Mouse (Mus musculus) heart, postnatal 36 days (tissue): ENCODE data around the gene Man2a2. TPM values are rescaled to one million over a fixed set of nuclear protein-coding genes. Genes with fewer than 3 reads are reported as not detected.
A peak's percentile ranks its signal among the peaks of the same experiment; 100 is the strongest.
"Not testable (repeated sequence)": the region's sequence is repeated elsewhere in the genome, so short reads cannot be mapped to it uniquely, and the experiment has no call there.

Experiments
- DNase-seq, 2 experiments: peaks; one replicate each; pipeline ENCODE4 v3.0.0; 2021 to 2022
- intact Hi-C: fragments of 180-260 bp; cut with DNase I; formaldehyde crosslinking; loops from one replicate; pipeline ENCODE4 v1.15.1; 2025
- total RNA-seq, 2 experiments: library from RNA; stranded (reverse); gene quantifications; 2 replicates each; pipeline ENCODE4 v1.2.3; 2021

The Man2a2 gene
- total RNA-seq, 2 experiments from 2014 or later = 60.0 to 62.9 TPM

GRCm38 (mm10) chr7:80342858-80343257 is 28.3 kb downstream of the Man2a2 start, which contains the start of gene Hddc3:
Gene Hddc3 (plus strand): TSS chr7:80343104.
- peak; percentile 91 to 96 for DNase-seq
- intact Hi-C loops = loop anchor here (2.0 kb wide), 2 partner anchors 34 to 242 kb away; no protein-coding TSS in a partner anchor

GRCm38 (mm10) chr7:80341793-80342192 is 29.4 kb downstream of the Man2a2 start:
- intact Hi-C loops = loop anchor here (1.0 to 2.0 kb wide), 3 partner anchors 29 to 243 kb away; no protein-coding TSS in a partner anchor
- DNase-seq = no peak

DNA sequence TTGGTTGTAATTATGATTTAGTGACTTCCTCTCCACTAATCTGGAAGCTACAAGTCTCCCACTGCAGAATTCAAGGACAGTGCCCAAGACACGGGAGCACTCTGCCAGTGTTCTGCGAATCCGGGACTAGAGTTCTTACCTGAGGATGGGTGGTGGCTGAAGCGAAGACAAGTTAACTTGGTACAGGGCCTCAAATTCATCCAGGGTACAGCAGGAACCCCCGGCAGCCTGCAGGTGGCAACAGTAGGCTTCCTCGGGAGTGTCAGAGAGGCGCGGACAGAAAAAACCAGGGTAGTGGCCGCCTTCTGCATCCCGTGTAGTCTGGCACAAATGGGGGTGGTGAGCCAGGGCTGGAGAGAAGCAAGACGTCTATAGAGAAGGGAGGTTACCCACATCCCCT is 30.4 kb downstream of the Man2a2 start, which contains the start of gene Unc45a:
Unc45a (minus strand) TSS at position 213 of the 400 bp plus-strand sequence.
- intact Hi-C loops = loop anchor here (1.0 kb wide), 1 partner anchor 30 kb away; no protein-coding TSS in a partner anchor
- peak; percentile 65 to 69 for DNase-seq

- DNase-seq = peak; percentile 98
- intact Hi-C loops = no loop called here
Observed at GRCm38 (mm10) chr7:80339793-80340628, 31.2 kb downstream of the Man2a2 start.

DNA sequence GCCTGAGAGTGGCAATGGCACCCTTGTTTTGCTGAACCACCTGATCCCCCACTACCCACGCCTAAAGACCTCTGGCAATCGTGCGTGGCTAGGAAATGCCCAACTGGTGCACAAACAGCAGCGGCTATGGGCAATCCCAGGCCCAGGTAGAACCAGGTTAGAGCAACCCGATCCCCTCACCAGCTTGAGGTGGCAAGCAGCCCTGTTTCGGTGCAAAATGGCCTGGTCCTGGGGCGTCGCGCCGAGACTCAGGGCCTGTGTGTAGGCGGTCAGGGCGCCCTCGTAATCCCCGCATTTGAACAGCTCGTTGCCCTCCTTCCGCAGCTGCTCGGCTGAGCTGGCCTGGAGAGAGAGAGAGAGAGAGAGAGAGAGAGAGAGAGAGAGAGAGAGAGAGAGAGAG is 31.8 kb downstream of the Man2a2 start:
- intact Hi-C loops = no loop called here
- peak; percentile 23 to 33 for DNase-seq

- intact Hi-C loops = no loop called here
- no peak for DNase-seq
Observed at GRCm38 (mm10) chr7:80336932-80337331, 34.2 kb downstream of the Man2a2 start.

DNA sequence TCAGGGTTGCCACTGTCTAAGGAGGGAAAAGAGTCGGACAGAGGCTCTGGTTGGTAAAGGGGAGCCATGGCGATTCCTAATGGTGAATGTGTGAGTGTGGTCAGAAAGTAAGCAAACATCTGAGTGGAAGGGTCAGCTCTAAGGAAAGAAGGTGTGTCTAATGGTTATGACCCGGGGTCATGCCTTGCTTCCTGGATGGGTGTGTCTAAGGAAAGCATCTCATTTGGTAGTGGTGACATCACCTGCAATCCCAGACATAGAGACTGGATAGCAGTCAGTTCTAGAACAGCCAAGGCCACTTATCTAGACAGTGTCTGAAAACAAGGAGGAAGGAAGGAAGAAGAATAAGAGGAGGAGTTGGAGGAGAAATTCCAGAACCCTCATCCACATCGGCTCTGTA is 36.3 kb downstream of the Man2a2 start:
- no peak for DNase-seq
- intact Hi-C loops = no loop called here

DNA sequence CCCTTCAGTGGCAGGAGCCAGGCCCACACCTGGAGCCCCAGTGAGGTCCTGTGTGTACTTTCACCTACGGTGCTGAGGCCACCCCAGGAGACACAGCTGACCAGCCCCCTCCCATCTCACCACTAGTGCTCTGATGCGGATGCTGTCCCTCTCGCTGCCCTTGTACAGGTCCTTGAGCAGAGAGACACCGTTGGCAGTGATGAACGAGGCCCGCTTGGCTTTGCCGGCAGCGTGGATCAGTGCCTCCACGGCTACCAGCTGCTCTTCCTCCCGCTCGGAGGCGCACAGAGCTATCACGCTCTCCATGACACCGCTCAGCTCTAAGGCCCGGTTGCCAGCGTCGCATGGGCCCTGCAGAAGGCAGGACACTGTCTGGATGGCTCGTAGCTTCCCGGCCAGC is 39.7 kb downstream of the Man2a2 start:
- no peak for DNase-seq
- intact Hi-C loops = no loop called here

DNA sequence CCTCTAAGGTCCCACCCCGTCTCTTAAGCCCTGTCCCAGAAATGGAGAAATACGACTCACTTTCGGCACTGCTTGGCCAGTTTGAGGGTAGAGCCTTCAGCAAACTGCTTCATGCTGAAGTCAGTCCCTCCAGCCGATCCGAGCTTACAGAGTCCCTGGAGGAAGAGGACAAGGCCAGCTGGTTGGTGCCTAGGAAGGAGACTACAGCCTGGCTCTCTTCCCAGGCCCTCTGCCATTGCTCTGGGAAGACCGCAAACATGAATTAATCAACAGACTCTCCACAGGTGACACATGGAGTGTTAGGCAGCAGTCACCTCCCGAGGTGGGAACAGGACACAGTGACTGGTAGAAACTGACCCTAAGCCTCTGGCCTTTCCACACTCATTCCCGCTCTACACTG is 40.9 kb downstream of the Man2a2 start:
- intact Hi-C loops = no loop called here
- DNase-seq = no peak

DNA sequence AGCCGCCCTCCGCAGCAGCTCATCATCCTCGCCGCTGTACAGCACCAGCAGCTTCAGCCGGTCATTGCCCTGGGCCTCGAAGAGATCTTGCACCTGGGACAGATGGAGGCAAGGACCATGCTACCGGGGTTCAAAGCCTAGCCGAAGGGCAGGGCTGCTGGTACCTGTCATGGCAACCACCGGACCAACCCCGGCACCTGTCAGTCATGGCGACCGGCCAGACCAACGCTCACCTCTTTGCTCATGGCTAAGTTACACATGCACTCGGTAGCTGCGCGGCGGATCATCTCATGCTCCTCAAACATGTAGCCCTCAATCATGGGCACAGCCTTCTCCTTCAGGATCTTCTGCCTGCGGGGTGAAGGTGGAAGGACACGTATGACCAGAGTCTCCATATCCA is 45.1 kb downstream of the Man2a2 start:
- no peak for DNase-seq
- intact Hi-C loops = no loop called here

DNA sequence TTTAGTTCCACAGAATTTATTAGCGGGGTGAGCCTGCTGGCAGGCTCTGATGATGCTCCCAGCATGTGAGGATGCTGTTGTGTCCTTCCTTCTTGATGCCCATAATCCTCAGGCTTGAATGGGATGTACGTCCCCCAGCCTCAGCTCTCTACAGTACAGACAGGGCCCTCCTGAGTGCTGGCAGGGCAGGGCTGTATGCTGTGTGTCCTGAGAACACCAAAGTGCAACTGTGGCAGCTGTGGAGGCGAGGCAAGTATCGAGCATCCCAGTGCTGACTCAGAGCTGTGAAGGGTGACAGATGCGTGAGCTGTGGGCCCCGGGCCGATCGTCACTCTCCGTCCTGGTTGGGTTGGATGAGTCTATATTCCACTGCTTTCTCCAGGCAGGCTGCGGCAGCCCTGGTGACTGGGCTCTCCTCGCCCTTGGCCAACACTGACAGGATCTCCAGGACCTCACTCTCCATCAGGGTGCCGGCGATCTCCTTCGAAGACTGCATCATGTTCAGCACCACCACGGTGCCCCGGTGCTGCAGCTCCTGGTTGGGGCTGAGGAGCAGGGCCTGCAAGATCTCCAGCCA is 45.8 kb downstream of the Man2a2 start:
- intact Hi-C loops = loop anchor here (2.0 kb wide), 1 partner anchor 57 kb away; the partner anchor contains the start of gene Vps33b
- no peak for DNase-seq

DNA sequence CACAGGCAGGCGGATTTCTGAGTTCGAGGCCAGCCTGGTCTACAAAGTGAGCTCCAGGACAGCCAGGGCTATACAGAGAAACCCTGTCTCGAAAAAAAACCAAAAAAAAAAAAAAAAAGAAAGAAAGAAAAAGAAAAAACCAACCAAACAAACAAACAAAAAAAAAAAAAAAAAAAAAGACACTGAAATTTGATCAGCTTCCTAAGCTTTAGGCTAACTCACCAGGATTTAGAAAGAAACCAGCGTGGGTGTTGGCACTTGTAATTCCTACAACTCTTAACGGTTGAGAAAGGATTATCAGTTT is 46.4 kb downstream of the Man2a2 start:
- not testable (repeated sequence) for DNase-seq
- intact Hi-C loops = loop anchor here (2.0 kb wide), 1 partner anchor 56 kb away; the partner anchor contains the start of gene Vps33b

GRCm38 (mm10) chr7:80324043-80324815 is 46.9 kb downstream of the Man2a2 start, which contains the start of gene Rccd1:
Gene Rccd1 (minus strand): TSS chr7:80324454.
- peak; percentile 94 to 96 for DNase-seq
- intact Hi-C loops = loop anchor here (2.0 kb wide), 1 partner anchor 55 kb away; the partner anchor contains the start of gene Vps33b

DNA sequence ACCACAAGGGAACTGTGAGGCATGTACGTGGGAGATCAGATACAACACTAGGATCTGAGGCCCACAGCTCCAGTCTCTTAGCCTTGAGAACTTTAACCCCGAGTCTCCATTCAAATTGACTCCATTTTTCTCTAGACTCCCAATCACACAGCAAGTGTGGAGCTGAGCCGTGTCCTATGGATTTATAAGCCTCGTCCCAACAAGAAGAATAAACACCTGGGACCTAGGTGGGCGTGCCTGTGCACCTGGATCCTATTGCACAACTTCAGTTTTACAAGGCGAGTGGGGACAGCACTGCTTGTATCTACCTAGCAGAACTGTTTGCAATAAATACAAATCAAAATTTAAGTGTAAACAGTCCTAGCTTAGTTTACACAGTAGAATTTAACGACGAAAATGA is 47.8 kb downstream of the Man2a2 start:
- intact Hi-C loops = no loop called here
- DNase-seq = no peak

DNA sequence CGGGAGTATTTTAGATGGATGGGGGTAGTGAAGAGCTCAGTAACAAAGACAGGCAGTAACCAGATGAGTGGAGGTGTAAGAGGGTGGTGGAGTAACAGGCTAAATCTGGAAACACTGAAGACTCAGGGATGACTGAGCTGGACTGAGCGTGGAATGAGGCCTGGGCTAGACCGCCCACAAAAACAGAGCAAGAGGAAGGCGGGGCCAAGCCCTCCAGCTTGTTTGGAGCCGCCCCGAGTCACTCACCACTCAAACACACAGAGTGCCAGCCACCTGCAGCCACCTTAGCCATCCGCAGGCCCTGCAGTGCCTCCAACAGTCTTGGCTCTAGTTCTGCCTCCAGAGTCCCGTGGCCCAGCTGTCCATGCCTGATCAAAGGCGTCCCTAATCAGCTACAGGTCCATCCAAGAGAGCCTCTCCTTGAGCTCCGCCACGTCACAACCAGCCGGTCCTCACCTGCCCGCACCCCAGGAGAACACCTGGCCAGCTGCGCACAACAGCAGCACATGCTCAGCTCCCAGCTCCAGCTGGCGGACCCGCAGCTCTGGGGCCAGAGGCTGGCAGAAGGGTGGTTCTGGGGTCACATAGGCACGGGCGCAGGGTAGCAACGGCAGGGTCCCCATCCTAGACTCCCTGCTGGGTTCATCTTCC is 51.2 kb downstream of the Man2a2 start:
- intact Hi-C loops = no loop called here
- no peak for DNase-seq

- DNase-seq = no peak
- intact Hi-C loops = no loop called here
Observed at GRCm38 (mm10) chr7:80318670-80319069, 52.5 kb downstream of the Man2a2 start.

GRCm38 (mm10) chr7:80317439-80318115 is 53.6 kb downstream of the Man2a2 start:
- intact Hi-C loops = no loop called here
- DNase-seq = no peak

DNA sequence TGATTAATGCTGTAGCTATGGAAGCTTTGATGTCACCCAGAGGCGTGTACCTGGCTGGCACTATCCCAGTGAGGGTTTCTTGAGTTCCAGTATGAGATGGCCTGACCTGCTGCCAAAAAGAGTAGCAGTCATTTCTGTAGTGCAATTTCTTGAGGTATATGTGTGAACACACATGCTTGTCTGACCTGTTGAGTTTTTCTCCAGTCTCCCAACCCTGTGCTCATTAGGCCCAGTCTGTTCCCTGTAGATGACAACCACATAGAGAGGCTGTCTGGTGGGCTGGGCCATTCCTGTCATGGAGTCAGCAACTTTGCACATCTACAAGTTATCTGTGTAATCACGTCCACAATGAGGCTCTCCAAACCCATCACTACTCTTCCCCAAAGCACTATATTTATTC is 55.4 kb downstream of the Man2a2 start:
- no peak for DNase-seq
- intact Hi-C loops = no loop called here

DNA sequence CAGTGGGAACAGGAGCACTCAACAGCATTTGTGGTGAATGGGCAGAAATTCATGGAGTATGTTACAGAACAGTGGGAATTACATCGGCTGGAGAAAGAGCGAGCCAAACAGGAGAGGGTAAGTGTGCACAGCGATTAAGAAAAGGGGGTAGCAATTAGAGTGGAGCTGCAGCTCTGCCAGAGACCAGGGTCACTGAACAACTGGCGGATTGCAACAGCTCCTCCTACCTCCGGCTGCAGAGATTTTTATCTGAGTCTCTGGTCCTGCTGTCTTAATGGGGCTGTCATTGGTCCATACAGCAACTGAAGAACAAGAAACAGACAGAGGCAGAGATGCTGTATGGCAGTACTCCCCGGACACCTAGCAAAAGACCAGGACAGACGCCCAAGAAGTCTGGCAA is 60.4 kb downstream of the Man2a2 start:
- intact Hi-C loops = no loop called here
- no peak for DNase-seq

- intact Hi-C loops = no loop called here
- no peak for DNase-seq
Observed at GRCm38 (mm10) chr7:80307766-80308165, 63.4 kb downstream of the Man2a2 start.
